Mouse (Mus musculus) testis, adult 2 months (tissue): ENCODE results near the gene Ttc17.

Experiments used
- CTCF ChIP-seq: fragments of 200-500 bp; IDR thresholded peaks from 2 replicates; pipeline ENCODE4 v1.5.1; 2012; ENCODE audit warnings: low read depth, mild to moderate bottlenecking, inconsistent platforms, low read length, moderate library complexity; ENCODE audit not compliant: control insufficient read depth, insufficient read depth, insufficient replicate concordance
- POLR2A ChIP-seq: fragments of 200-500 bp; IDR thresholded peaks from 2 replicates; pipeline ENCODE4 v1.6.1; 2012; ENCODE audit warnings: low read depth, mild to moderate bottlenecking, inconsistent platforms, low read length, moderate library complexity; ENCODE audit not compliant: control insufficient read depth

DNA sequence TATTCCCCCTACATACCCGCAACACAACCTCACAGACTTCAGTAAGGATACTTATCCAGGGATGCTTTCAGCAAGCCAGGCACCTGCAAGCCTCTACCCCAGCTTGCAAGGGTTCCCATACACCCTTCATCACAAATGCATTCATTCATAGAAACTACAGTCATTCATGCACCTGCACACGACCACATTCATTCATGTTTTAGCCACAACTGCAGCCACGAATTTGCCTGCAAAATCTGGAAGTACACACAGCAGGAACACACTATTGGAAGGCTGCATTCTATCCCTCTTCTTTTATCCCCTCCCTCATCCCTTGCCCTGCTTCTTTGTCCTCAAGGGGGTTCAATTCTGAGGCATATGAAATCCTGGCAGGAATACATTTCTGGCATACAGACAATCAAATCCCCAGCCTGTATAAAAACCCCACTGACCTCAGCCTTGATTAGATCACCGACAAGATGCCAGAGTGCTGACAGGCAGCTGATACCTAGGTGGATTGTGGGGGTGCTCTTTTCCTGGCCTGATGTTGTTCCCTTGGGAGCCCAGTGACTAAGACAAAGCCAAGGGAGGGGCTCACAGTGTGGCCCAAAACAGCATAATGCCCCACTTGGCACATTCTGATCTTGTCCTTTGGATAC lies 139.2 kb downstream of the Ttc17 start:
- TF ChIP-seq CTCF (no peak), POLR2A (no peak)
